Mouse (Mus musculus) kidney, postnatal 36 days (tissue): ENCODE measurements at regions not wholly inside any gene's neighbourhood (a gene's known extent, or its start where the extent isn't known, plus 50 kb on each side); places are given as distances from the start of the nearest gene placed in this dataset.

ENCODE experiments used
- DNase-seq, 2 experiments: peaks; one replicate each; pipeline ENCODE4 v3.0.0; 2021 to 2022; ENCODE audit warnings: mixed read lengths in 2 of 2

- peak in 1 of 2 experiments; percentile 9 for DNase-seq
Measured at GRCm38 (mm10) chrX:49947678-49948077, 56.4 kb upstream of the Olfr1322 start.
